Mouse (Mus musculus) neural tube, embryonic 11.5 days (tissue): ENCODE measurements at regions not wholly inside any gene's neighbourhood (a gene's known extent, or its start where the extent isn't known, plus 50 kb on each side); places are given as distances from the start of the nearest gene placed in this dataset.

Source experiments
- ATAC-seq: fragments of 200-750 bp; cut with Nextera tagmentation; 2 replicates; pipeline ENCODE4 v1.8.0; 2017; ENCODE audit warnings: moderate number of reproducible peaks, mild to moderate bottlenecking, moderate TSS enrichment, moderate library complexity; ENCODE audit not compliant: insufficient read depth, low FRiP score, low TSS enrichment
- DNase-seq: peaks from one replicate; pipeline ENCODE4 v3.0.0-alpha.2; 2015; ENCODE audit warnings: low spot score
- H3K27ac ChIP-seq: fragments of 300-500 bp; sonication (generic); 2 replicates; pipeline ENCODE4 v1.5.1; 2014; ENCODE audit warnings: low read depth, mild to moderate bottlenecking, low read length
- H3K27me3 ChIP-seq: fragments of 300-500 bp; sonication (generic); 2 replicates; pipeline ENCODE4 v1.6.1; 2014; ENCODE audit warnings: mild to moderate bottlenecking, low read length, mixed read lengths; ENCODE audit not compliant: control insufficient read depth, insufficient read depth
- H3K36me3 ChIP-seq: fragments of 300-500 bp; sonication (generic); 2 replicates; pipeline ENCODE4 v1.6.1; 2014; ENCODE audit warnings: mild to moderate bottlenecking, low read length, moderate library complexity, mixed read lengths; ENCODE audit not compliant: control insufficient read depth, insufficient read depth
- H3K4me1 ChIP-seq: fragments of 300-500 bp; sonication (generic); 2 replicates; pipeline ENCODE4 v1.6.1; 2014; ENCODE audit warnings: low read length, mixed read lengths; ENCODE audit not compliant: control insufficient read depth, insufficient read depth
- H3K4me2 ChIP-seq: fragments of 300-500 bp; sonication (generic); 2 replicates; pipeline ENCODE4 v1.6.1; 2014; ENCODE audit warnings: low read depth, mild to moderate bottlenecking, moderate library complexity
- H3K4me3 ChIP-seq: fragments of 300-500 bp; sonication (generic); 2 replicates; pipeline ENCODE4 v1.5.1; 2014; ENCODE audit warnings: low read depth, low read length
- H3K9ac ChIP-seq: fragments of 300-500 bp; sonication (generic); 2 replicates; pipeline ENCODE4 v1.6.1; 2014; ENCODE audit warnings: mild to moderate bottlenecking, low read length
- H3K9me3 ChIP-seq: fragments of 300-500 bp; sonication (generic); 2 replicates; pipeline ENCODE4 v1.6.1; 2016; ENCODE audit warnings: low read length; ENCODE audit not compliant: control insufficient read depth
- WGBS: fragments of 180-500 bp; shearing (Covaris S2); extraction: QIAGEN DNeasy Blood & Tissue Kit; methylation state at CpG from one replicate; pipeline ENCODE4 v1.1.7; 2014; 5-methylcytosine and 5-hydroxymethylcytosine counted together

DNA sequence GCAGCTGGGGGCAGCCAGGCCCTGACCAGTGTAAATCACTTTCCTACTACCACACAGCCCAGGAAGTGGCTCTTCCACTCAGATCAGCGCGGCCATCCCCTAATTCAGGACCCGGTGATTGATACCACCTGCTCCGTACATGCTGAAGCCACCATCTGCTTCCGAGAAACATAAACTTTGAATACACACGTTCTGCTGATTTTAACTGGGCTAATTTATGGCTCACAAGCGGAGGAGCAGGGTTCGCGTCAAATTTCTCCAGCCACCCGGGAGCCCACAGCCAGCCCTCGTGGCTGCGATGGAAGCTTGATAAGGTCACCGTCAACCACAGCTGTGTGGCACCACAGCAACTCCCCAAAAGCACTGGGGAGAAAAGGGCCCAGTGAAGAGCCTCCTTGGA lies 72.0 kb upstream of the Nkx1-1 start:
- ATAC-seq: no peak
- WGBS: 24% methylated on average over 13 of the region's 13 CpGs

GRCm38 (mm10) chr5:33501735-33502495 lies 68.1 kb upstream of the Nkx1-1 start:
- Histone ChIP-seq H3K27me3 (0 out of 2 replicates have a peak, but pooled peaks cover 4% of the 10 kb centered on the region), H3K4me3 (no peak overlapping the region), H3K27ac (no peak overlapping the region), H3K9ac (peak overlapping the region; percentile 1), H3K36me3 (no peaks in the 10 kb centered on the region), H3K4me2 (no peak overlapping the region), H3K9me3 (no peaks in the 10 kb centered on the region), H3K4me1 (peaks cover 18% of the 10 kb centered on the region)
- WGBS: 37% methylated on average over 23 of the region's 23 CpGs
- DNase-seq (peak; percentile 55), ATAC-seq (no peak; the same call in 1 of the 2 replicates)

More for the DNA sequence above, 72.0 kb upstream of the Nkx1-1 start:
- H3K27ac ChIP-seq: no peak overlapping the region
- H3K4me1 ChIP-seq: peaks cover 19% of the 10 kb centered on the region
- no peaks in the 10 kb centered on the region for H3K9me3 ChIP-seq
- no peak overlapping the region for H3K9ac ChIP-seq
- H3K4me3 ChIP-seq: no peak overlapping the region
- H3K27me3 ChIP-seq: peaks cover 7% of the 10 kb centered on the region; the same call in 1 of the 2 replicates
- H3K36me3 ChIP-seq: no peaks in the 10 kb centered on the region
- no peak overlapping the region for H3K4me2 ChIP-seq
- DNase-seq: peak; percentile 44

- no peaks in the 10 kb centered on the region for H3K9me3 ChIP-seq
- no peak overlapping the region for H3K4me2 ChIP-seq
- no peak overlapping the region; the same call in 1 of the 2 replicates for H3K9ac ChIP-seq
- H3K4me3 ChIP-seq: no peak overlapping the region
- 0 out of 2 replicates have a peak, but pooled peaks cover 4% of the 10 kb centered on the region for H3K27me3 ChIP-seq
- no peak overlapping the region for H3K27ac ChIP-seq
- no peak for ATAC-seq
- H3K4me1 ChIP-seq: peaks cover 16% of the 10 kb centered on the region
- 36% methylated on average over 7 of the region's 7 CpGs for WGBS
- no peak for DNase-seq
- H3K36me3 ChIP-seq: no peaks in the 10 kb centered on the region
Observed at GRCm38 (mm10) chr5:33501211-33501610, 67.4 kb upstream of the Nkx1-1 start.

DNA sequence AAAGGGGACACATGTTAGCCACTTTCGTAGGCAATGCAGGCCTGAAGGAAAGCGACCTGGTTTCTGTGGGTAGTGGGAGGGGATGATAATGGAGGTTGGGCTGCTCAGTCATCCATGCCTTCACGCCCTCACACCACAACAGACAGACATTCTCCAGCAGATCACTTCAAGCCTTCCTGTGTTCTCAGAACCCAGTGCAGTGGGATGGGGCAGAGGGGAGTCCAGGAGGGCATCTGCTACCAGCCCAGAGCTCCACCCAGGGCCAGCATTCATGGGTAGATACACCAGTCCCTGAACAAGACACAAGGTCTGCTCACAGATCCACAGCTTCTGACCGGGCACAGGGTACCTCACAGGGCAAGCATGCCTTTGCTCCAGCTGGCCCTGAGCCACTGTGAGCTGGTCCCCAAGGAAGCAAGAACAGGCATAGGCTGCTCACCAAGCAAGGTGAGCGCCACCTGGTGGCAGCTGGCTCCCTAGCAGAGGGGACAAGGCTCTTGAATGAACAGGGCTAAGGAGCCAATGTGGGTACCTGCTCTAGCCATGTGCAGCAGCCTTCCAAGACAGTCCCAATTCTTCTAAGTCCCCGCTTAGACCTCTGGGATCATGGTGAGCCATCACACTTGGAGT lies 62.2 kb upstream of the Nkx1-1 start:
- DNase-seq (peak; percentile 91), ATAC-seq (peak; percentile 80)
- Histone ChIP-seq H3K36me3 (no peaks in the 10 kb centered on the region), H3K4me1 (peaks cover 7% of the 10 kb centered on the region), H3K4me3 (no peak overlapping the region), H3K9ac (no peak overlapping the region), H3K27ac (no peak overlapping the region), H3K9me3 (no peaks in the 10 kb centered on the region), H3K4me2 (no peak overlapping the region), H3K27me3 (0 out of 2 replicates have a peak, but pooled peaks cover 4% of the 10 kb centered on the region)
- 22% methylated on average over 6 of the region's 6 CpGs for WGBS

DNA sequence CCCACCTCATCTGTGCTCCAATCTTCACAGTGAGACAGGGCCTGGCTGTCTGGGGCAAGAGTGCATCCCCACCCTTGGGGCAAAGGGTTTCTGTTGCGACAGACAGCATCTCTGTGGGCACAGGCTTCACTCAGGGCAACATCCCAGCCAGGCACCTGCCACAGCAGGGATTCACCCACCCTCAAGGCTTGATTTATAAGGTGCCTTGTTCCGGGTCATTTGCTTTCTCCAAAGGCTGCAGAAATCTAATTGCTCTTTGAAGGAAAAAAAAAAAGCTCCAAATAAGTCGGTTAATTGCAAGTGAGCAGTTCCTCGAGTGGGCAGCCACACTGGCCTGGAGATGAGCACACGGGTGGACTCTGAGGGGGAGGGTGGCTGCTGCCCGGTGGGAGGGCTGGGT lies 61.5 kb upstream of the Nkx1-1 start:
- Histone ChIP-seq H3K36me3 (no peaks in the 10 kb centered on the region), H3K9ac (no peak overlapping the region), H3K4me1 (peaks cover 7% of the 10 kb centered on the region), H3K4me2 (no peak overlapping the region), H3K27me3 (0 out of 2 replicates have a peak, but pooled peaks cover 4% of the 10 kb centered on the region), H3K9me3 (no peaks in the 10 kb centered on the region), H3K4me3 (no peak overlapping the region), H3K27ac (no peak overlapping the region)
- ATAC-seq: no peak
- 13% methylated on average over 6 of the region's 6 CpGs for WGBS
- no peak for DNase-seq

GRCm38 (mm10) chr5:33492604-33493315 lies 59.0 kb upstream of the Nkx1-1 start:
- H3K36me3 ChIP-seq: no peaks in the 10 kb centered on the region
- WGBS: 88% methylated on average over 11 of the region's 11 CpGs
- no peak overlapping the region for H3K4me3 ChIP-seq
- H3K4me2 ChIP-seq: no peak overlapping the region
- no peak overlapping the region for H3K9ac ChIP-seq
- H3K27ac ChIP-seq: no peak overlapping the region
- ATAC-seq (no peak), DNase-seq (no peak)
- H3K27me3 ChIP-seq: no peaks in the 10 kb centered on the region
- no peaks in the 10 kb centered on the region for H3K9me3 ChIP-seq
- peaks cover 18% of the 10 kb centered on the region for H3K4me1 ChIP-seq

DNA sequence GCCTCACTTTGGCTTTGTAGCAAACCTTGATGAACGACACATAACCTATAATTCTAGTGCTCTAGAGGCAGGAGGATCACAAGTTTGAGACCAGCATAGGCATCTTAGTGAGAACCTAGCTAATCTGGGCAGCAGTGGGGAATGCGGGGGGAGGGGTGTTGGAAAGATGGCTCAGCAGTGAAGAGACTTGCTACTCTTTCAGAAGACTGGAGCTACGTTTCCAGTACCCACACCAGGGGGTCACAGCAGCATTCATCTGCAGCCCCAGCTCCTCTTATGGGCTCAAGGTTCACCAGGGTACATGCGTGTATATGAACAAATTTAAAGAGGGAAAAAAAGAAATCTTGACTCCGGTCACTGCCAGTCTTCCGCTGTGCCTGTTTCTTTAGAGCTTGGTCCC lies 55.5 kb upstream of the Nkx1-1 start:
- no peak overlapping the region for H3K9ac ChIP-seq
- H3K4me3 ChIP-seq: no peak overlapping the region
- 75% methylated on average over 6 of the region's 6 CpGs for WGBS
- ATAC-seq (no peak), DNase-seq (no peak)
- H3K9me3 ChIP-seq: no peaks in the 10 kb centered on the region
- H3K4me2 ChIP-seq: no peak overlapping the region
- H3K36me3 ChIP-seq: no peaks in the 10 kb centered on the region
- no peak overlapping the region for H3K27ac ChIP-seq
- H3K27me3 ChIP-seq: no peaks in the 10 kb centered on the region; the same call in 1 of the 2 replicates
- peaks cover 11% of the 10 kb centered on the region for H3K4me1 ChIP-seq

DNA sequence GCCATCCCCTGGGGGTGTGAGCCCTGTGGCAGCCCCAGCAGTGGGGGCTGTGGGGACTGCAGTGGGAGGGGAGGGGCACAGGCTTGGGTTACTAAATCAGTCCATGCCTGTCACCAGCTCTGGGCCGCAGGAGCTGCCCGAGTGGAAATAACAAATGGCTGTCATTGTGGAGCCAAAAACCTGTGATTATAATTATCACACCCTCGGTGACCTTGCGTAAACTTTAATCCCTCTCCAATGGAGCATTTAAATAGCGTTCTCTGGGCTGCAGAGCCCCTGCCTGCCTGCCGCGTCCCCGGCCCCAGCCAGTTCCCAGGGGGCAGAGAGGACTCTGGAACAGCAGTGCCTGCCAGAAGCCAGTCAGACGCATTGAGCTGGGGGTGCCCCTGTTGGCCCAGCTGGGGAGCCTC lies 54.4 kb upstream of the Nkx1-1 start:
- no peaks in the 10 kb centered on the region for H3K9me3 ChIP-seq
- DNase-seq: no peak
- WGBS: 7% methylated on average over 9 of the region's 9 CpGs
- H3K27ac ChIP-seq: no peak overlapping the region
- ATAC-seq: no peak
- no peak overlapping the region for H3K4me3 ChIP-seq
- no peak overlapping the region for H3K4me2 ChIP-seq
- peaks cover 11% of the 10 kb centered on the region for H3K4me1 ChIP-seq
- H3K9ac ChIP-seq: no peak overlapping the region
- no peaks in the 10 kb centered on the region for H3K36me3 ChIP-seq
- no peaks in the 10 kb centered on the region; the same call in 1 of the 2 replicates for H3K27me3 ChIP-seq
